Mouse (Mus musculus): ENCODE measurements around the gene Gm17409. TPM values are rescaled to one million over a fixed set of nuclear protein-coding genes. Genes with fewer than 3 reads are reported as not detected.

The Gm17409 gene
- total RNA-seq, 1 experiment from 2014 or later, result not detected

DNA sequence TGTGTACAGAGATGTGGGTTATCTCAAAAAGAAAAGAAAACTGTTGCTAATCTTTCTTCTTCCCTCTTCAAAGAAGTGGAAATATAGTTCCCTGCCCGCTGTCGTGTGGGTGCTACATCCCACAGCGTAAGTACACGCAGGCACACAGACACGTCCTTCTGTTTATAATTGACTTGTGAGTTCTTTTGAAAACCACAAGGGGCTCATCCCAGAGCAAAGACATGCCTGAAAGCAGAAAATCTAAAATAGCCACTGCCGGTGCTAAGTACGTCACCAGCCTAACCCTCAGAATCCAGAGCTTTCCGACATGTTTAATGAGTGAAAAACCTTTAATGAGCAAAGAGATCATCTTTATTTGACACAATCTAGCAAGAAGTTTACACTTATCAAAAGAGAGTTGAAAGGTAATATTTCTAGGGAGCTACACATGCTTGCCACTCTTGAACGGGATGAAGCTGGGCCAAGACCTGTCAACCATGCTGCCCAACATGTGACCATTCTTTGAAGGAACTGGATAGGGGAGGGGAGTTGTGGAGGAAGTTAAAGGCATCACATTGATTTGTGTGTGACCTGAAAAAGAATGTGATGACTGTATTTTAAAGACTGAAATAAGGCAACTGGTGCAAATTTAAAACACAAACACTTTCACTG, 11.7 kb downstream of the Gm17409 start:
- no peak for ATAC-seq (ENCODE audit: extremely low read depth, insufficient number of reproducible peaks, low FRiP score, poor library complexity, severe bottlenecking)

DNA sequence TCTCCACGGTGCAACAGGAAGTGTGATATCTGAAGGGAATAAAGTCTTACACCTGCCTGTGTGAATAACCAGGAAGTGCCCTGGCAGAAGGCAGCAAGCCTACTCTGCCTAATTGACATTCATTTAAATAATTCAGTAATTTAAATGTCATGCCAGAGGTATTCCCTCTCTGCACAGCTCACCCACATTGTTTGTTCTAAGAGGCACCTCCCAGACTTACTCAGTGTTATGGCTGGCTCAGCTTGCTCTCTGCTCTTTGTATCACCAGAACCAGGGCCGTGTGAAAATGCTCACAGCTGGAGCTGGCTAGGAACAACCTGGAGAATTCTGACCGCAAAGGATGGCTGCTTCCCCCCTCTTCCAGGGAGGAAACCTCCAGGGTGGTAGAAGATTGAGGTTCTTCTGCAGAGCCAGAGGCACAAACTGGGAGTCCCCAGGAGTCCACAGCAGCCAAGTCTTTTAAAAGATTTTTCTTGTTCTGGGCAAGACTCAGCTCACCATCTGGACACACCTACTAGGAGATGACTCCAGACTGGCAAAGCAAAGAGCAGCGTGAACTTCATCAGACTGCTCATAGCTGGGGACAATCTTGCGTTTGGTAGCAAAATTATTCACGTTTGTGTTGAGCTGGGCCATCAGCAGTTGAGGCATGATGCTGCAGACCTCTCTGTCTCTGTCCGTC, 14.5 kb downstream of the Gm17409 start:
- ATAC-seq (ENCODE audit: extremely low read depth, insufficient number of reproducible peaks, low FRiP score, poor library complexity, severe bottlenecking), result no peak

DNA sequence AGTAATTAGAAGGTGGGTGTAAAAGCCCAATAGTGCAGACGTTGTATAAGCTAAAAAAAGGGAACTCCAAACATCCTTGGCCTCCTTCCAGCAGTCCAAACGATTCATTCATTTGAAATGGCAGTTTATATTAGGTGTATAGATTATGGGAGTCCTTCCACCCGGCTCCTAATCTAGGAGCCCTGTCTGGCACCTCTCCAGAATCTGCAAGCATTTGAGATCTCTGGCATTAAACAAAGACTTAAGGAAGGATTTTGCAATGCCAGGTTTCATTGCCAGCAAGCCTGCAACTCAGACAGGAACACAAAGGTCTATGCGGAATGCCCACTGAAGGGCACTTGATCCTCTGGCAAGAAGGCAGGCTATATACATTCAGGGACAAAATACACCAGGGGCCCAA, 15.2 kb downstream of the Gm17409 start:
- ATAC-seq (ENCODE audit: extremely low read depth, insufficient number of reproducible peaks, low FRiP score, poor library complexity, severe bottlenecking), result no peak

DNA sequence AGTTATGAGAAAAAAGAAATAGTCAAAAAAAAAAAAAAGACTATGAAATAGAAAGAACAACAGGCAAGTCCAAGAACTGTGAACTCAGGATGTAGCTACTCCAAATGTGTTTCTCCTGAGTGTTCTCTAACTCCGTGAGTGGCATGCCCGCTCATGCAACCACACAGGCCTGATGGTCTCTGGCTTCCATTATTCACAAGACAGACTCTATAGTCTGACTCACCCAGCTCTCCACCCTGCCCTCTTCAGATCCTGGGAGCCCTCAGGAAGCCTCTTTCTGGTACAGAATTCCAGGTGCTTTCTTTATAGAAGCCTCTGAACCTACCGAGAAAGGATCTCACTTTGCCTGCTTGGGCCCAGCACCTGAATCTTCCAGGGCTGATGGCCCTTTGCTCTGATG, 15.8 kb downstream of the Gm17409 start:
- ATAC-seq (ENCODE audit: extremely low read depth, insufficient number of reproducible peaks, low FRiP score, poor library complexity, severe bottlenecking), result no peak

DNA sequence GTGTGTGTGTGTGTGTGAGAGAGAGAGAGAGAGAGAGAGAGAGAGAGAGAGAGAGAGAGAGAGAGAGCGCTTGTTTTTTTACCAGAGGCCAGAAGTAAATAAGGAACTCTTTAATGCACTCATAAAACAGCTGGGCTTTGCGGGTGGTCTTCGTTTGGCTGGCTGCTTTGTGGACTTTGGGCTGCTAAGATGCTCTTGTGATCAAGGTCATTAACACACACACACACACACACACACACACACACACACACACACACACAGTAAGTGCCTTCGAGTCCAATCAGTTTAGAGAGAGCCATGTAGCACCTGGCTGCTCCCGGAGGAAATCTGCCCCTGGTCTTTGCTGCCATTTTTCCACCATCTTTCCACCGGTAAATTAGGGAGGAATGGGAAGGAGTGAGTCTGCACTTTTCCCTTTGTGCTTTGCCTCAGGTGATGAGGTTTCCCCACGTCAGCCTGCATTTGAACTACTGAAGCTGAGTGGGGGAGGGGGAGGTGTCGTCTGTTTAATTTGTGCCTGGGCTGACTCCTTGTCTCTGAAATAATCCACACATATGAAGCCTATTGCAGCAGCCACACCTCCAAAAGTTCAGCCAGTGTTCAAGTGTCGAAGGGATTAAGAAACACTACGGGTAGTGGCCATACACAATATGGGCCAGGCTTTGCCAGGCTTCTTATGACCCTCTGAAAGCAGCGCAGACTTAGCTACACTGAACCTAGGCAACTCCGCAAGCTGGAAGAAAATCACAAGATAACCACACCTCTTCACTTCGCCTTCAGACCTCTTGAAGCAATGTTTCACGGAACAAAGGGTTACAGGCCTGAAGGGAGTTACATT, 16.7 kb downstream of the Gm17409 start:
- no peak for ATAC-seq (ENCODE audit: extremely low read depth, insufficient number of reproducible peaks, low FRiP score, poor library complexity, severe bottlenecking)

DNA sequence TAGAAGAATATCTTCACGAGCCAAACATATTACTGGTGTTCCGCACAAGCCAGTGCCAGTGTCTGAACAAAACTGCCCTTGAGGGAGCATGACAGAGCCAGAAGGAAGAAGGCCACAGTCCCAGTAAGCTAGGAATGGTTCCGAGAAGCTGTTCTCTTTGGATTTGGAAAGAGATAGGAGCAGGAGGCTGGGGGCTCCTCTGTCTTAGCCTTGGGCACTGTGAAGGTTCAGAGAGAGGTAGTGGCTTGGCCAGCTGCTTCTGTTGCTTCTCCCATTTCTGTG, 17.3 kb downstream of the Gm17409 start:
- no peak for ATAC-seq (ENCODE audit: extremely low read depth, insufficient number of reproducible peaks, low FRiP score, poor library complexity, severe bottlenecking)

DNA sequence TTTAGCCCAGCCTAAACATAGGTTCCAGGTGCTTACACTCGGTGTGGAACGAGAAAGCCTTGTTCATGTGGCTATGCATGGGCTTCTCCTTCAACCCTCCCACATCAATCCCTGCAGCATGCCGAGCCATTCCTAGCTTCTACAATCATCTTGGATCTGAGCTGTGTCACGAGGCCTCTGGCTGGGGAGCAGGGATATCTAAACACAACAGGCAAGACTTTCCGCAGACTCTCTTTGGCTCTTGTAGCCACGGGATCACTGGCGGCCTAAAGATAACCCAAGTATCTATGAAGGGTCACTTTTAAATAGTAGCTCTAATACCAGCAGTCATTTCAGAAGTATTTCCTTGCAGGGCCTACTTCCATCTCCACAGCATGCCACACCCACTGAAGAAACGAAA, 18.5 kb downstream of the Gm17409 start:
- no peak for ATAC-seq (ENCODE audit: extremely low read depth, insufficient number of reproducible peaks, low FRiP score, poor library complexity, severe bottlenecking)

DNA sequence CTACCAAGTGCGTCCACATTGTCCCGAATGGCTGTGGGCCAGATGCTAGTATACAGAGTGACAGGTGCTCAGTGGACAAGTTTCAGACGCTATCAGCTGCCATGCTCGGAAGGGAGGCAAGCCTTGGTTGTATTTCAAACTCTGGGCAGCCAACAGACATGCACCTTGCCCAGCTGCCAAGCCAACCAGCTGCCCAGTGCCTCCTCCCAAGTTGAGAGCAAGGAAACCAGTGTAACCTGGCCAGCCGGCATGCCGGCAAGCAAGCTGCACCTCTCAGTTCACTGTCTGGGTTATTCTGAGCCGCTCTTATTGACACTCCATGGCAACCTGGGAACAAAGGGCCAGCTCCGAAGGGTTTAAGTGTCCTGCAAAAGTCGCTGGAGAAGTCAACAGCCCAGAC, 19.4 kb downstream of the Gm17409 start:
- ATAC-seq (ENCODE audit: extremely low read depth, insufficient number of reproducible peaks, low FRiP score, poor library complexity, severe bottlenecking), result no peak

DNA sequence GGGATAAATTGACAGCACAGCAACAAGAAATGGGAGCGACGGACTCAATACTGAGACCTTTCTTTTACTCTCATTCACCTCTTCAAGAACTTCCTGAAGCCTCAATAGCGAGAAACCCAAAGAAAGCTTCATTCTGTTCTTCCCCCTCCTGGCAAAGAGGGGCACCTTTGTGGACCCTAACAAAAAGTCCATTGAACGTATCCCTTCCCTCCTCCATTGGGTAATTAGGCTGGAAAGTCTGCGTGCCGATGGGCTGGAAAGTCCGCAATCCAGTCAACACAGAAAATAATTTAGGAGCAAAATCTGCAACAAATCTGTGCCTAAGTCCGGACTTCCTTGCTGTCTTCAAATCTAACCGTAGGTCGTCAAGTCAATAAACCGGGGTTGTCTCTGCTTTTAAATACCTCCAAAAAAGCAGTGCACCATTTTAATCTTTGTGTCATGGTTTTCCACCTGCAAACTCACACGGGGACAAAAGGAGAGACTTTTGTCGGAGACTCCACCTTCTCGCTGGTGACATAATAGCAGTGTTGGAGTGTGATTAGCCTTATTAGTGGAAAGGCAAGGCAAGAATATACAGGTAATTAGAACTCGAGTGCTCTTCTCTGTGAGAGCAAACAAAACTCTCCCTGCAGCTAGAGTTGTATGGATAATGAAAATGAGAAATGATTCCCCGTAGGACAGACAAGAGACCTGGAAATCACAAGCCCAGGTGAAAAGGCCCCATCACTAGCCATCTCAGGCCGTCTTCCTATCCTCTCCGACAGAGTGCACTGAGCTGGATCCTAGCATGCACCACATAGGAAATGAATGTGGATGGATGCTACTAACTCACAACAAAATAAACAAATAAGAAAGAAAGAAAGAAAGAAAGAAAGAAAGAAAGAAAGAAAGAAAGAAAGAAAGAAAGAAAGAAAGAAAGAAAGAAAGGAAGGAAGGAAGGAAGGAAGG, 24.0 kb downstream of the Gm17409 start:
- ATAC-seq (ENCODE audit: extremely low read depth, insufficient number of reproducible peaks, low FRiP score, poor library complexity, severe bottlenecking), result no peak

DNA sequence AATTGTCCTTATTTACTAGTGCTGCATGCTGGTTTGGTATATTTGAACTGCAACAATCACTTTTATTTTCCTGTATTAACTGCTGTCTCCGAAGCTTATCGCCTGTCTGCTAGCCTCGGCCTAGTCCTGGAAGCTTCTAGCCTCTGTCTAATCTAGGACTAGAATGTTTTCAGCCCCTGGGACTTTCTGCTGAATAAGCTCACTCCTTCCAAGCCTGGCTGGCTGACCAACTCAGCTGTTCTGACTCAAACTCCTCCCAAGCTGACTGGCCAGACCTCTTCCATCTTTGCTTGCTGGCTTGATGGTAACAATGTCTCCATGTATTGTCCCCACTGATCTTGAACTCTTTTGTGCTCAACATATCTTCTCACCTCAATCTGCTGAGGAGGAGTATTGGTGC, 25.4 kb downstream of the Gm17409 start:
- ATAC-seq (ENCODE audit: extremely low read depth, insufficient number of reproducible peaks, low FRiP score, poor library complexity, severe bottlenecking), result no peak

DNA sequence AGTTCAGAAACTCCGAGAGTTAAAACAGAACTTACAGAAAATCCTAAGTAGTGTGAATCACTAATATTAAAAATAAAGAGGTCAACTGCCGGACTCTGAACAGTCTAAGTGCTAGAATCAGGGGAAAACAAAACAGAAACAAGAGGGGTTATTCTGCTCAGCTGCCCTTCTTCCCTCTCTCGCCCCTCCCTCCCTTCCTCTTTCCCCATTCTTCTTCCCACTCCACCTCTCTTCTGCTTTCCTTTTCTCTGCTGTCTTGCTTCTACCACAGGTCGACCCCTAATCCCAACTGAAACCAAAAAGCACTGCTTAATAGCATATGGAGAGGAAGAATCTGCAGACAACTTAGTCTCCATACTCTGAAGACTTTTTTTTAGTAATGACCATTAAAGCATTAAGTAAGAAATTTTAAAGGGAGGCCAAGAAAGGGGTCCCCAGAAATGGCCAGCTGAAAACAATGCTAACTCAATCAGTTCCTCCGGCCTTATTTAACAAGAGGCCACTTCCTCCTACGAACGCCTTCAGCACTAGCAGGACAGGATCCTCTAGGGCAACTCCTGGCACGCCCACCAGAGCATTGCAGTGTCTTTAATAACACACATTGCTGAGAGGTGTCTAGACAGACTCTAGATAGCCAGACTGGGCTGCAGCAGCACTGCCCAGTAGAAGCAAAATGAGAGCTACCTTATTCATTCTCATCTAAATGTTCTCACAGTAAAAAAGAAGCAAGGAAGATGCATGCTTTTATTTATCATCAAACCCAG, 26.9 kb downstream of the Gm17409 start:
- ATAC-seq (ENCODE audit: extremely low read depth, insufficient number of reproducible peaks, low FRiP score, poor library complexity, severe bottlenecking), result no peak

DNA sequence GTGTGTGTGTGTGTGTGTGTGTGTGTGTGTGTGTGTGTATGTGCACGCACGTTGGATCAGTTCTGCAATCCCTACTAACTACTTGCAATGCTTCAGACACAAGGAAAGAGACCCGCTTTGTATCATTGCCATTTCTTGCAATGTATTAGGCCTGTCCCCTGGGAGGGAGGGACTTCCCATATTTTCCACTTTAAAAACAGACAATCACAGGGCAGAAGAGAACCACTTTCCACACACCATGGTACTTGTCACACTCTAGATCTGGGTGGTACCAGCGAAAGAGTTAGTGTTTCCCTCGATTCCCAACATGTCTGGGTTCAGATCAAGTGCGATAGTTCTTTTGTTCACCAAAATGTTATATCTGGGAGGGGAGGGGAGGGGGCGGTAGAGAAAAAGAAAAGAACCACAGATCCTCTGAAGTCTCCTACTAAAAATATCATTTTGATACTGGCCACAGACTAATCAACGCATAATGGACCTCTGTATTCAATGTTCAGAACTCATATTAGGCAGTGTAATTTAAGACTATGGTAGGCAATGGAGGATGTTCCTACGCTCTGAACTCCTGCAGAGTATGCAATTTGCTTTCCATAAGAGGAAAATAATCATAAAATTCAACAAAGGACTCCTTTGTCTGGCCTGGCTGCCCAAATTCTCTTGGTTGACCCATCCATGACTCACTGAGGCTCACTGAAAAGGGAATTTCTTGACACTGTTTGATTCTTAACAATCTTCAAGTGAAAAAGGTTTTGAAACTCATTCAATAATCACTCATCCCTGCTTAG, 35.6 kb downstream of the Gm17409 start:
- ATAC-seq (ENCODE audit: extremely low read depth, insufficient number of reproducible peaks, low FRiP score, poor library complexity, severe bottlenecking), result no peak

DNA sequence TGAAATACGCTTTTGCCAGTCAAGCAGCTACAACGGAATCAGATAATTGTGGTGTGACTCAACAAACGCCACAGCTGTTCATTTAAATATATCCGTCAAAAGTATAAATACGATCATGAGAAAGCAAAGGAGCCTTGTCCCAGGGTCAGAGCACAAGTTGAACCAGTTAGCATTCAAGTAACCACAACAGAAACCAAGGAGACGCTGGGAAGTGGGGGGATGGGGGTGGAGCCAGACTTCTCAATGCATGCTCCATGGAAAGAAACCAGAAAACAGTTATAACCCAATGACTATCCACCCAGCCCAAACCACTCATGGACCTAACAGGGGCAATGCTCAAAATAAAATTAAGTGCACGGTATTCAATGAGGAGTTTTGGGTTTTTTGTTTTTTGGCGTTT, 40.3 kb downstream of the Gm17409 start:
- no peak for ATAC-seq (ENCODE audit: extremely low read depth, insufficient number of reproducible peaks, low FRiP score, poor library complexity, severe bottlenecking)

DNA sequence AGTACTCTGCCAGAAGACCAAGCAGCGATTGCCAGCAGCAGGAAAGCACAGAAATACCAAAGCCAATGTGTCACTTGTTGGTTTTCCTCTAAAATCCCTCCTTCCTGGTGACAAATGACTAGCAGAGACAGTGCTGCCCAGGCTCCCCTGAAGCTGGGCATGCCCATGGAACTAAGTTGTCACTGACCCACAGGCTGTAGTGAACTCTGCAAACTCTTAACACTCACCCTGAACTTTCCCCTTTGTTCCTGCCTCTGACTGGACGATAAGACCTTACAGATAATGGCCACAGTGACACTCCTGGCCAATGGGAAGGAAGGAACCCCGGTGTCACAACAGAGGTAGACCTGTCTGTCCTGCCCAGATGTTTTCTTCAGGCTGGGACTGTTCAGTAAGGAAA, 43.3 kb downstream of the Gm17409 start:
- no peak for ATAC-seq (ENCODE audit: extremely low read depth, insufficient number of reproducible peaks, low FRiP score, poor library complexity, severe bottlenecking)

DNA sequence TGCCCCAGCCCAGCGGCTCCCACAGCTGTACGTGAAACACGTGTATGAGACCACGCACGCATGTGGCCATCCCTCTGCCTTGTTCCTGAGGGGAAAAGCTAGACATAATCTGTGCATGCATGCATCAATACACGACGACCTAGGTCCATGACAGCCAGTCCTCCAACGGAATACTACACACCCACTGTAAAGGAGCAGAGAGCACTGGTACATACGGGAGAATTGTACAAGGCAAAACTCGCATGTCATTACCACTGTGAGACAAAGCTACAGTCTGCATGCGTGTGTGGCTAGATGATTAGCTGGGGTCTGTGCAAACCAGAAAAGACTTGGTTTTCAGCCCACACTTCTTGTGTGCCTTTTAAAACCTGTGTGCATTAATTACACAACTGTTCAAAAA, 44.6 kb downstream of the Gm17409 start:
- ATAC-seq (ENCODE audit: extremely low read depth, insufficient number of reproducible peaks, low FRiP score, poor library complexity, severe bottlenecking), result no peak

DNA sequence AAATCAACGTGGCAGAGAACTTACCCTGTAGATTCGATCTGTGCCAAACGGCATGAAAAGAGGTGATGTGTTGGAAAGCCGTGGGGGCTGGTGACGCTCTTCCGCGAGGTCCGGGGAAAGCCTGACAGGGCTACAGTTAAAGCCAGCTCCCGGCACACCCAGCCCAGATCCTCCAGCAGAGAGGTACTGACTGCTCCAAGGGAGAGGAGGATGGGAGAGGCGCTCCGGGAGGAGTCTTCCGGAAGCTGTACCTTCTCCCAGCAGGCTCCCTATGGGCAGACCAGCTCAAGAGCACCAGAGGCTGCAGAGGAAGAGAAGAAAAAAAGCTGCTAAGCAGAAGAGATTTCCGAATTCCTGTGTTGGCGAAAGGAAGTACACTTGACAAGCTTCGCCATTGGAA, 46.1 kb downstream of the Gm17409 start:
- no peak for ATAC-seq (ENCODE audit: extremely low read depth, insufficient number of reproducible peaks, low FRiP score, poor library complexity, severe bottlenecking)

DNA sequence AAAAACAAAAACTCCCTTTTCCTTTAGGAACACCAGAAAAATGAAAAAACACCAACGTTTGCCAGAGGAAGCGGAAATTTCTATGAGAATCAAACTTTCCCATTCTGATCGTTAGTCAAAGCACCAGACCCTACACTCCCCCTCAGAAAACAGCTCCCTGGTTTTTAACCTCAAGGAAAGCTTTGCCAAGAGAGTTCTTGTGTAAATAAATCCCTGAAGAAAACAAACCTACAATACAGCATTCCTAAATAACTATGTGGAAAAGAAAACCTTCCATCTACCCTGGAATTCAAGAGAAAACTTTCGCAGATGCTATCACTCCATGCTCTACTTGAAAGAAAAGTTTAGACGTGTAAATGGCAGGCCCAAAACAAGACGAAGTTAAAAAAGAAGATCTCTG, 47.0 kb downstream of the Gm17409 start:
- ATAC-seq (ENCODE audit: extremely low read depth, insufficient number of reproducible peaks, low FRiP score, poor library complexity, severe bottlenecking), result no peak

DNA sequence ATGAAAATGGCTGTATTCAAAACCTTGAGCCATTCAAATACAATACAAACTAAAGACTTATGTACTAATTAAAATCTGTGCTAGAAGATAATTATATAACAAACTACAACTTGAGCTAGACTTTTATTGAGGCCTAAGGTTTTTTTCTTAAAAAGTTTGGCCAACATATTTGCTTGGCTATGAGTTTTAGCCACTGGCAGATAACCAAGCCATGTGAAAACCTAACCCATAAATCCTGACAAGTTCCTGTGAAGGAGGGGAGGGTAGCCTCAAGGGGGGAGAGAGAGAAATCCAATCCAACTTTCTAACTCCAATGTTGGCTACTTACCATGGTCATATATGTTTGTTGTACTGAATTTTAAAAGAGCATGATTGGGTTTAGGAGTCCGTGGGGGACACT, 48.6 kb downstream of the Gm17409 start:
- no peak for ATAC-seq (ENCODE audit: extremely low read depth, insufficient number of reproducible peaks, low FRiP score, poor library complexity, severe bottlenecking)

Measured in neutrophil, adult 5-6 weeks (primary cell).